Mouse (Mus musculus): ENCODE data around the gene Rapgef1. TPM values are rescaled to one million over a fixed set of nuclear protein-coding genes. Genes with fewer than 3 reads are reported as not detected.

Rapgef1 gene
- polyA plus RNA-seq, 1 experiment from 2014 or later = 11.4 TPM

GRCm38 (mm10) chr2:29605591-29605990, 13.9 kb upstream of the Rapgef1 start:
- Histone ChIP-seq H3K27ac (ENCODE audit: low read length) (no peak overlapping the region), H3K4me3 (ENCODE audit: low read depth, low read length) (no peak overlapping the region), H3K4me2 (replicated peaks; ENCODE audit: low read depth, low read length) (no peak overlapping the region), H3K36me3 (ENCODE audit: insufficient read depth, low read length) (no peaks in the 10 kb centered on the region), H3K9ac (replicated peaks; ENCODE audit: low read depth) (no peak overlapping the region), H3K9me3 (ENCODE audit: low read length) (no peaks in the 10 kb centered on the region), H3K4me1 (ENCODE audit: insufficient read depth, low read depth, low read length) (no peaks in the 10 kb centered on the region), H3K27me3 (replicated peaks; ENCODE audit: insufficient read depth, low read length) (no peaks in the 10 kb centered on the region)
- no peak for DNase-seq (ENCODE audit: low spot score)
- no peak for ATAC-seq
- no peak for TF ChIP-seq EP300 (IDR thresholded peaks at IDR 0.05)
- WGBS = 83% methylated on average over 5 of the region's 5 CpGs

- Histone ChIP-seq H3K4me2 (replicated peaks; ENCODE audit: low read depth, low read length) (no peak overlapping the region), H3K27me3 (replicated peaks; ENCODE audit: insufficient read depth, low read length) (no peaks in the 10 kb centered on the region), H3K4me3 (ENCODE audit: low read depth, low read length) (no peak overlapping the region), H3K9ac (replicated peaks; ENCODE audit: low read depth) (no peak overlapping the region), H3K4me1 (ENCODE audit: insufficient read depth, low read depth, low read length) (no peaks in the 10 kb centered on the region), H3K27ac (ENCODE audit: low read length) (no peak overlapping the region), H3K36me3 (ENCODE audit: insufficient read depth, low read length) (no peaks in the 10 kb centered on the region), H3K9me3 (ENCODE audit: low read length) (no peaks in the 10 kb centered on the region)
- WGBS = 31% methylated on average over 6 of the region's 6 CpGs
- ATAC-seq = no peak
- TF ChIP-seq EP300 (IDR thresholded peaks at IDR 0.05) (no peak), CTCF (IDR thresholded peaks at IDR 0.05) (no peak)
- DNase-seq (ENCODE audit: low spot score) = no peak
Measured at GRCm38 (mm10) chr2:29606460-29606859, 13.1 kb upstream of the Rapgef1 start.

DNA sequence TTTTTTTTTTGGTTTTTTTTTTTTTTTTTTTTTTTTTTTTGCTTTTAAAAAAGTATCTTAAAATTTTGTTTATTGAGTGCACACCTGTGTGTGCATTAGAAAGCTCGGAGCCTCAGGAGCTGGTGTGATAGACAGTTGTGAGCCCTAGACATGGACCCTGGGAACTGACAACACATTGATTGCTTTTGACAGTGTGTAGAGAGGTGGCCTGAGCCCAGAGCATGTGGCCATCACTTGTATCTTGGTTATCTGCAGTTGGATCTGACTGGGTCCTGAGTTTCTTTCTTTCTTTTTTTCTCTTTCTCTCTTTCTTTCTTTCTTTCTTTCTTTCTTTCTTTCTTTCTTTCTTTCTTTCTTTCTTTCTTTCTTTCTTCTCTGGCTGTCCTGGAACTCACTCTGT, 2.2 kb upstream of the Rapgef1 start:
- DNase-seq (ENCODE audit: low spot score) (no peak), ATAC-seq (no peak)
- no peak overlapping the region for H3K4me3 ChIP-seq (ENCODE audit: low read depth, low read length)
- H3K36me3 ChIP-seq (ENCODE audit: insufficient read depth, low read length) = no peaks in the 10 kb centered on the region
- no peak overlapping the region for H3K9ac ChIP-seq (replicated peaks; ENCODE audit: low read depth)
- WGBS = 86% methylated on average over 1 of the region's 1 CpGs
- H3K4me2 ChIP-seq (replicated peaks; ENCODE audit: low read depth, low read length) = no peak overlapping the region
- no peaks in the 10 kb centered on the region for H3K9me3 ChIP-seq (ENCODE audit: low read length)
- H3K27ac ChIP-seq (ENCODE audit: low read length) = no peak overlapping the region
- H3K27me3 ChIP-seq (replicated peaks; ENCODE audit: insufficient read depth, low read length) = no peaks in the 10 kb centered on the region
- TF ChIP-seq CTCF (IDR thresholded peaks at IDR 0.05) (no peak), EP300 (IDR thresholded peaks at IDR 0.05) (no peak)
- H3K4me1 ChIP-seq (ENCODE audit: insufficient read depth, low read depth, low read length) = peaks cover 9% of the 10 kb centered on the region; the same call in 1 of the 2 replicates

DNA sequence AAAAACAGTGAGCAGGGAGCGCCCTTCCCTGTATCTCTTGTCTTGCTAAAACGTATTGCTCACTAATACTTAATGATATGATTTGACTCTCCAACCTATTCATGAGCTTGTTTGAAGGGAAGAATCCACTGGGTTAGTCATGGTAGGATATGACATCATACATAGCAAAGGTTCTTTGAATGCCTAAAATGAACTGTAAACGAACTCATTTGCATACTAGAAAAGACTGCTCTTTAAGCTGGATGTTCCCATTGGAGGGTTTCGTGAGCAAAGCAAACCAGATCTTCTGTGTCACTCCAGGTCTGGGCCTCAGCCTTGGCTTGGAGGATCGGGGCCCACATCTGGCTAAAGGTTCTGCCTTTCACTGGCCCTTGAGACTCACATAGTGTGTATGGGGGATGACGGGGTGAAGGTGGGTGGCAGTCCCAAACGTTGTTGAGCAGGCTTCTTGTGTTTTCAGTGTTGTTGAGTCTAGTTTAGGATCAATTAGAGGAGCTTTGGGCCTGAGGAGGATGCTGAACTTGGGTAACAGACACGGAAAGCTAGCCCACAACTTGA, 515 bp upstream of the Rapgef1 start:
- peaks cover 11% of the 10 kb centered on the region; the same call in 1 of the 2 replicates for H3K4me1 ChIP-seq (ENCODE audit: insufficient read depth, low read depth, low read length)
- no peak overlapping the region for H3K27ac ChIP-seq (ENCODE audit: low read length)
- no peaks in the 10 kb centered on the region for H3K9me3 ChIP-seq (ENCODE audit: low read length)
- TF ChIP-seq CTCF (IDR thresholded peaks at IDR 0.05) = no peak
- no peak for TF ChIP-seq EP300 (IDR thresholded peaks at IDR 0.05)
- H3K36me3 ChIP-seq (ENCODE audit: insufficient read depth, low read length) = no peaks in the 10 kb centered on the region
- WGBS = 65% methylated on average over 8 of the region's 8 CpGs
- ATAC-seq (no peak), DNase-seq (ENCODE audit: low spot score) (no peak)
- H3K4me2 ChIP-seq (replicated peaks; ENCODE audit: low read depth, low read length) = no peak overlapping the region
- no peak overlapping the region for H3K4me3 ChIP-seq (ENCODE audit: low read depth, low read length)
- no peaks in the 10 kb centered on the region for H3K27me3 ChIP-seq (replicated peaks; ENCODE audit: insufficient read depth, low read length)
- no peak overlapping the region for H3K9ac ChIP-seq (replicated peaks; ENCODE audit: low read depth)

DNA sequence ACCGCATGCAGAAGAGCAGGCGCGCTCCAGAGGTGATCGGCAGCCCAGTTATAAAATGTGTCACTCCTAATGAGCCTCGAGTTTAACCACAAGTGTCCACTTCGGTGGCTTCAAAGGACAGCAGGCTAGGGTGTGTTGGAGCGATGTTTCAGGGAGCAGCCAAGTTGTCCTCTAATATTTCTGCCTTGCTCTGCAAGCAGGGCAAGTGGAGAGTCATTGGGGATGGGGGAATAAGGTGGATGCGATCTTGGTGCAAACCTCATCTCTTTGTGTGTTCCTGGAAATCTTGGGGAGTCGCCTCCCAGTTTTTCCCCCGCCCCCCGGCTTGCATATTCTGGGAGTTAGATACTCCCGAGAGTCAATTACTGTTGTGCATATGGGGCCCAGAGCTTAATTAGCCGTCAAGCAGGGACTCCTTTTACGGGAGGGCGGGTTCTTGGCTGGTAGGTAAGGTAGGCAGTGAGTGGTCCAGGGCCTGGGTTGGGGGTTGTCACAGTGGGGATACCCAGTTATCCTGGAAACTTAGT, 844 bp downstream of the Rapgef1 start:
- ATAC-seq = no peak
- no peaks in the 10 kb centered on the region for H3K27me3 ChIP-seq (replicated peaks; ENCODE audit: insufficient read depth, low read length)
- WGBS = 2% methylated on average over 15 of the region's 15 CpGs
- peak overlapping the region; percentile 67 for H3K4me3 ChIP-seq (ENCODE audit: low read depth, low read length)
- H3K36me3 ChIP-seq (ENCODE audit: insufficient read depth, low read length) = no peaks in the 10 kb centered on the region
- peak overlapping the region; percentile 82 for H3K27ac ChIP-seq (ENCODE audit: low read length)
- H3K4me2 ChIP-seq (replicated peaks; ENCODE audit: low read depth, low read length) = peak overlapping the region; percentile 78
- H3K9ac ChIP-seq (replicated peaks; ENCODE audit: low read depth) = peak overlapping the region; percentile 79
- no peak for TF ChIP-seq EP300 (IDR thresholded peaks at IDR 0.05)
- no peak for TF ChIP-seq CTCF (IDR thresholded peaks at IDR 0.05)
- DNase-seq (ENCODE audit: low spot score) = peak; percentile 40
- H3K4me1 ChIP-seq (ENCODE audit: insufficient read depth, low read depth, low read length) = peaks cover 11% of the 10 kb centered on the region; the same call in 1 of the 2 replicates
- H3K9me3 ChIP-seq (ENCODE audit: low read length) = no peaks in the 10 kb centered on the region

DNA sequence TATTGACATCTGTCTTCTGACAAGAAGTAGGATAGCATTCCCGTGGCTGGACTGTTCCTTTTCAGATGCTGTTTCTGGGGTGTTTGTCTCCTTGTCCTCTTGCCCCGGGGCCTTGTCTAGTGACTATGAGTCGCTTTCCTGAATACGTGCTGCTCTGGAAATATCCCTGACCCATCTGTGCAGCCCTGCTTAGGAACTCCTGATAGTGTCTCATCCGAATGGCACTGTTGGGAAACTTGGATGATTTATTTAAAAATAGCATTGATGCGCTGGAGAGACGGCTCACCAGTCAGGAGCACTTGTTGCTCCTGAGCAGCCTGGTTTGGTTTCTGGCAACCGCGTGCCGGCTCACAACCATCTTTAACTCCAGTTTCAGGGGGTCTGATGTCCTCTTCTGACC, 1.6 kb downstream of the Rapgef1 start:
- ATAC-seq (no peak), DNase-seq (ENCODE audit: low spot score) (no peak)
- Histone ChIP-seq H3K9ac (replicated peaks; ENCODE audit: low read depth) (no peak overlapping the region), H3K4me3 (ENCODE audit: low read depth, low read length) (peak overlapping the region; percentile 67; the same call in 1 of the 2 replicates), H3K4me1 (ENCODE audit: insufficient read depth, low read depth, low read length) (peaks cover 11% of the 10 kb centered on the region; the same call in 1 of the 2 replicates), H3K4me2 (replicated peaks; ENCODE audit: low read depth, low read length) (peak overlapping the region; percentile 78), H3K9me3 (ENCODE audit: low read length) (no peaks in the 10 kb centered on the region), H3K27ac (ENCODE audit: low read length) (no peak overlapping the region), H3K27me3 (replicated peaks; ENCODE audit: insufficient read depth, low read length) (no peaks in the 10 kb centered on the region), H3K36me3 (ENCODE audit: insufficient read depth, low read length) (no peaks in the 10 kb centered on the region)
- 49% methylated on average over 10 of the region's 10 CpGs for WGBS
- no peak for TF ChIP-seq CTCF (IDR thresholded peaks at IDR 0.05)
- no peak for TF ChIP-seq EP300 (IDR thresholded peaks at IDR 0.05)

Data from lung, postnatal 0 days (tissue).